Mouse (Mus musculus) hematopoietic stem cell, adult 5-6 weeks (primary cell): ENCODE measurements around the gene Ergic1. TPM values are rescaled to one million over a fixed set of nuclear protein-coding genes. Genes with fewer than 3 reads are reported as not detected.

Experiments
- ATAC-seq, 2 experiments: fragments of 125-278 bp in 1 of 2; replicated peaks in 1 of 2; 2 replicates each; pipeline ENCODE4 v1.8.0; 2016 to 2017; ENCODE audit warnings: inconsistent platforms in 2 of 2, mild to moderate bottlenecking in 2 of 2, moderate number of reproducible peaks in 2 of 2, low read depth in 1 of 2, moderate TSS enrichment in 1 of 2; ENCODE audit not compliant: low FRiP score in 2 of 2, poor library complexity in 2 of 2, severe bottlenecking in 2 of 2, insufficient read depth in 1 of 2, low TSS enrichment in 1 of 2
- total RNA-seq: library from RNA; stranded (forward); fragments of 172-1452, 232-1000 nt; gene quantifications from 2 replicates; pipeline ENCODE4 v1.2.3, GENCODE M21; 2017

Ergic1 gene
- total RNA-seq, 1 experiment from 2014 or later = 67.5 TPM

DNA sequence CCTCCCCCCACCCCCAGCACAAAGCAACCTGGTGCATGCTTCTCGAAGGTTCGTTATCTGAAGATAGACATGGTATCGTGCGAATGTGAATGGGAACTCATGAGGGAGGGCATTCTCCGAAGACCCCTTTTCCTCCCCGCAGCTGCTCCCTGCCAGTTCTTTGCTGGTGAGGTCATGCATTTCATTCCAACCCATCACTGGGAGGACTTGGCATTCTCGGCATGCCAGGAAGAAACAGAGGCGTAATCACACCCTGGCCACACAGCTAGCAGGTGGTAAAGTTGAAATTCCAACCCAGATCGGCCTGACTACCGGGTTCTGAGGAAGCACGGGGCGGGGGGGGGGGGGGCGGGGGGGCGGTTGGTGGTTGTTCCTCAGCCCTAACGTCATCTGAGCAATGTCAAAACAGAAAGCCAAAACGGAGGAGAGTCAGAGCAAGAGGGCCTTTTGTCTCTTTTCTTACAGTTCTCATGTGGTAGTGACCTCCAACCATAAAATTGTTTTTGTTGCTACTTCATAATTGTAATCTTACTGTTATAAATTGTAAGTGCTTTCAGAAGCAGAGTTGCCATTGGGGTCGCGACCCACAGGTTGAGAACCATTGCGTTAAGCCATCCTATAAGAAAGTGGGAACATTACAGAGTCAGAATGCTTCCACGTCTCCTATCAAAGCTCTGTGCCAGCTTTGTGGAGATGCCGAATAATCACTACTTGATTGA is 97.7 kb downstream of the Ergic1 start:
- no peak for ATAC-seq

DNA sequence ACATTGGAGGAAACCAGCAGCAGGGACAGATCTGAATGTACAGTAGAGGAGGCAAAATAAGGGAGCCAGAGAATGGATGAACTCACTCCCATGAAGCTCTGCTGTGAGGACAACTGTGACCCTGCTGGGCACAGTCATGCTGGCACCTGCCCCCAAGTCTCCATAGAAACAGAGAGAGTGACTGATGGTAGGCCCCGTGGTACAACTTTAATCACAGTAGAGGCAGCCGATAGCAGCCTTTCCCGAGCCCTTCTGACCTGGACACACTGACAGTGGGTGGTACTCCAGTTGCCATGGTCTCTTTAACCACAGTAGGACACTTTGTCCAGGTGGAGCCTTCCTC is 98.3 kb downstream of the Ergic1 start:
- ATAC-seq = no peak

DNA sequence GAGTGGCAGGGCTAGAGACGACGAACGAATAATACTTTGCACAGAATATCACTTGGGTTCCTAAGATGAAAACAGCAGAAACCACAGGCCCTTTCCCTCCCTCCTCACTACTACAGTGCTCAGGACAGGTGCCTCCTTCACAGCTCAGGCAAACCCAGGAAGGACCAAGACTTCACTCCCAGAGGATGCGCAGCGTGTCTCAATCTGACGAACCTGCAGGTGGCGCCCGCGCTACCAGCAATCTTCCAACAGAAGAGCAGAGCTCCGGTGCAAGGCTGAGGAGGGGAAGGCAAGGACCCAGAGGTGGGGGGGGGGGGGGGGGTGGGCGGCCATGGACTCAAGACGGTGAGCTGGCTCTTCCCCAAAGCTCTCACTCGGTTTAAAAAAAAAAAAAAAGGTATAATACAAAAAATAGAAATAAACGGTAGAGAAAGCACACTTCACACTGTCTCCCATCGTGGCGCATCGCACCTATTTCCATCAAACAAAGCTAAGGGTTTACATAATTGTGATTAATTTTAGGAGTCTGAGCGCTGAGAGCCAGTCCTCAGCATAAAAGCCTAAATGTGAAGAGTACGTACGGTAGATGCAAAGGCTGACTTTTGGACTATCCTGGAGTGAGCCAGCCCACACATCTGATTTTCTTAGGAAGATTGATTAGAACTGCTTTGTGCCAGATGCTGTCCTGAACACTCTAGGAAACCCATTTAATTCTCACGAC is 99.1 kb downstream of the Ergic1 start:
- ATAC-seq = peak in 1 of 2 experiments; percentile 40; a peak in 1 of 4 replicates

DNA sequence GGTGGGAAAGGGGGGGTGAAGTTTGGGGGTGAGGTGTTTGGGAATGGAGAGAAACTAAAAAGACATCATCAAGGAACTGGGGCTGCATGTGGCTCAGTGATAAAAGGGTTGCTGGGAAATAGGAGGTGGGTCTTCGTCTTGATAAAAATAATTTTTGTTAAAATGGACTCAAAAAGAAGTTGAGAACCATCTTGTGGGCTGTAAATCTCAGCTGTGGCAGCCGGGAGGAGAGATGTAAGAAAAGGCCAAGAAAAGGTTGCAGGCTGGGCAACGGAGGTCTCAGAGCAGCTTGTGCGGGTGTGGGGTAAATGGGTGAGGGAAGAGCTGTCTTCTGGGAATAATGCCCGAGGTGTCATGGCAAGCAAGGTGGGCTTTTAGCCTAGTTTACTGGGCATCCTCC is 100.9 kb downstream of the Ergic1 start:
- ATAC-seq = no peak

DNA sequence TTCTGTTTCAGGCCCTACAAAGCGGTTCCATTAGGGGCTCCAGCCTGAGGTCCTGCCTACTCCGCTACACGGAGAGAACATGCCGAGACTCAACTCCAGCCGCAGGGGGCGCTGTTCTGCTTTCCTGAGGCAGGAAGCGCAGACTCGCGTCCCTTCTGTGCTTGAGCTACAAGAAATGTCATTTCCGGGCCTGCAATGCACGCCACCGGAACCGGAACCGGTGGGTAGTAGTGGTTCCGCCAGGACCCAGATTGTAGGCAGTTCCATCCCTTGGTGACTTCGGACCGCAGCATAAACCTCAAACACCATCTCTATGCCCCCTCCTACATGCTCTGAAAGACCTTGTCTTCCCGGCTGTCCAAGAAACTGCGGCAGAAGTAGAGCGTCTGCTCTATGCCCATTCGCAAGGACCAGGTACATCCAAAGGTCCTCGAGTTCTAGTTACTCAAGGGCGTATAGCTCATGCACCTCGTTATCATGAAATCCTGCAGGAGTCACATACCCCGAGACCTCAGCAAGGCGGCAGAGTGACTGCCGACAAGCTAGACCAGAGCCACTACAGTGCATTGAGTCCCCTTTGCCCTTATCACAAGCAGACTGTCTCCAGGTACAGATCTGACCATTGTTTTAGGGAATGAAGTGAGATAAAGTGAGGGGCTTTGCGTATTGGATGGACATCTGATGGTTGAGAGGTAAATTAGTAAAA is 101.8 kb downstream of the Ergic1 start, which contains the start of gene Atp6v0e:
TSS of gene Atp6v0e (plus strand) at position 254 of the 706 bp plus-strand sequence.
- peak; percentile 87 to 90 for ATAC-seq

DNA sequence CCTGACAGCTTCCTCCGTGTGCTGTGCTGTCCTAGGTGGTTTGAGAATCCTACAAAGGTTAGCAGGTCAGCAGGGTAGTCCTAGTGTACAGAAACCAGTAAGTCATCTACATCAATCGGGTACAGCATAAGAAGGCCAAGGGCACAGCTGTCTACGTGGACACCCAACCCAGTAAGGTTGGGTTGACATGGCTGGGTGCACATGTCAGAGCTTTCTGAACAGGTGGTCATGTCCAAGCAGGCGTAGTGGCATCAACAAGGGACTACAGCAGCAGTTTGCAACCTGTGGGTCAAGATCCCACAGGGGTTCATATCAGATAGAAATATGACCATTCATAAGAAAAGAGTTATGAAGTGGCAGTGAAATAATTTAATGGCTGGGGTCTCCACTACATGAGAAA is 104.3 kb downstream of the Ergic1 start:
- ATAC-seq = no peak

DNA sequence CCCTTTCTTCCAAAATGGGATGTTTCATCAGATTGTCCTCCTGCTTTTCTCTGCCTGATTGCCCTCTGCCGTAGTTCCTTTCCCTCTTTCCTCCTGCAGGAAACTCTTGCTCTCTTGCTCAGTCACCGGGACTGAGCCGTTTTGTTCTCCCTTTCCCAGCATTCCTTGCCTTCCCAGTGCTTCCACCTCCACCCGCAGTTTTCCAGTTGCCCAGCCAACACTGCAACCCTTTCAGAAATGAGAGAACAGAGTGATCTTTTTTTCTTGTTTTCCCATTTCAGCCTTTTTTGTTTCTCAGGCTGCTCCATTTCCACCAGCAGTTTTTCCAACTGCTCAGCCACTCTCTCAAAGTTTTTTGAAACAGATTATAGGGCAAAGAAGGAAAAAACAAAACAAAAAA is 110.0 kb downstream of the Ergic1 start:
- ATAC-seq = no peak

DNA sequence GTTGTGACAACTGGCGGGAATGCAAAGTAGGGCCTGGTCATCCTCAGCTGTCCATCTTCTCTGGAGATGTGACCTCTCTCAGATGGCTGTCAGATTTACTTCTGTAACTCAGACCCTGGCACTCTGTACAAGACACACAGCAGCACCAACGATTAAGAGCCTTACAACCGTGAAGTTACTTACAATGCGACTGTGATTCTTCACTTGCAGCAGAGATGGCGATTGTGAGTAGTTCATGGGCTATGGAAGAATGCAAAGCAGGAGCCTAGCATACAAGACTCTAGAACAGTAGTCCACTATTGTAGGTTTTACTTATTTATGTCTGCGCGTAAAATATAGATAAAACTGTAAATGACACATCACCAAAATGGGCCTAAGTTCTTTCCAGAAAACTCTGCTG is 114.6 kb downstream of the Ergic1 start:
- ATAC-seq = peak in 1 of 2 experiments; percentile 7; a peak in 1 of 4 replicates

DNA sequence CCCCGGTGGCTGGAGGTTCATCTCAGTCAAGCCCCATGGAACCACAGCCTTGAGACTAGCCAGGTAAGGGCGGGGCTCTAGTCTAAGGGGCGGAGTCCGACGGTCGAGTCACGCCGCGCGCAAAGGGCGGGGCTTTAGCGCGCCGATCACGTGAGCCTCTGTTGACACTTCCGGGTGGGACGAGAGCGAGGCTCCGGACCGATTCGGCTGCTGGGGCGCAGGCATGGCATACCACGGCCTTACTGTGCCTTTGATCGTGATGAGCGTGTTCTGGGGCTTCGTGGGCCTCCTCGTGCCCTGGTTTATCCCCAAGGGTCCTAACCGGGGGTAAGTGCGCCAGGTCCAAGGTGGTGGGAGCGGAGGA is 114.9 kb downstream of the Ergic1 start:
- peak; percentile 92 to 93 for ATAC-seq

DNA sequence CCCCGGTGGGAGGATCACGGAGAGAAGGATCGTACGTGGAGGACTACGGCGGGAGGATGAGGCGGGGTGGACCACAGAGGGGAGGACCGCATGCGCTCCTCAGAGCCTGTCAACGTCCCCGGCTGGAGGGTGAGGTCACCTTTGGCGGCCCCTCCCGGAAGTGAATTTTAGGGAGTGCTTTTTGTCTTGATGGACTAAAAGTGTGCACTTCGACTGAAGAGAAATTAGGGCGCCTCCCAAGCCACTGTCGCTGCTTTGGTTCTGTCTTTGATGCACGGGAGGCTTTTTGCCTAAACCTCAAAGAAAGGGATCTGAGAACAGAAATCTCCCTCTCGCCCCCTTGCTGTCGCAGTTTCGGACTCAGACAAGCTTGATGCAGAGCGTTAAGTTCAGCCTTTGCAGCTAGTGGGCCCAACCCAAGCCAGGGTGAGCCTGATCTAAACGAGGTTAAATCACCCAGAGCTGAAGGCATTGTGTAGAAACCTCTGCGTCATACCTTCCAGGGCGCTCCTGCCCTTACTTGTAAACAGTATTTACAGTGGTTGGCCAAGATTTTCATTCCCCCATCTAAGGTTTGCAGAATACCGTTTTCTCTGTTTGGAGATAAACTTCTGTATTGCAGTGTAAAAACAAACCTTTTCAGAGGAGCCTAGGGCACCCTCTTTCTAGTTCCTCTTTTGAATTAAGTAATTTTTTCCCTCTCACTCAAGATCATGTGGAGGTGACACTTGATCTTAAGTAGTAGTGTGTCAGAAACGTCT is 115.5 kb downstream of the Ergic1 start:
- peak; percentile 48 to 79; a peak in 2 of 4 replicates for ATAC-seq

DNA sequence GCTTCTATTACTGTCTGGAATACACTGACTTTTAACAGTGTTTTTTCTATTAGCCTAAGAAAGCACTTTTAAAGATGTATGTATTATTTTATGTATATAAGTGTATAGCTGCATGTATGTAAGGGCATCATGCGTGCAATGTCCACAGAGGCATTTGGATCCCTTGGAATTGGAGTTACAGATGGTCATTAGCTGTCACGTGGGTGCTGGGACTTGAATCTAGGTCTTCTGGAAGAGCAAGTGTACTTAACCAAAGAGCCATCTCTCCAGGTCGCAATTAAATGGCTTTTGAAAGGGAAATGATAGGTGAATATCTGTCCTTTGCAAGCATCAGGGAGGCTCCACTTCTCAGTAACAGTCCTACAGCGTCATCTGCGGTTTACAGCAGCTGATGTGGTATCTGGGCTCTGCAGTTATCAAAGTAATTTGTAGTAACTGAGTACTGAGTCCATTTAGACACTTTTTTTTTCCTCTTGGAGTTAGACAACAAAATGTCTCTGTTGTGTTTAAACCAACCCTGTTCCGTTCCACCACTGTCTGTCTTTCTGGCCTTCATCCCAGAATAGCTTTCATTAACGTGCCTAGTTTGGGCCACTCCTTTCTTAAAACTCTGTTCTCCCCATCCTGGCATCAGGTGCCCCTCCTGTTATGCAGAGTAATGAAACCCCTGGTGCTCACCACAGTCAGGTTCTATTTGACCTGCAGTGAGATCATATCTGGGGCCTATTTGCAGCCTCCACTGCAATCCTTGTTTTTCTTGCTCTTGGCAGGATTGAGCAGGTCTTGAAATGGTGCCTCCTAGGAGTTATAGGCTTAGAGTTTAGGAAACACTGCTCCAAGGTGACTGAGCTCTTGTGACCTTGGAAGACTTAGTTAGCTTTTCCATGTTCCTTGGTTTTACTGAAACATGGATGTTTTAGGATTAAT is 116.7 kb downstream of the Ergic1 start:
- ATAC-seq = no peak

DNA sequence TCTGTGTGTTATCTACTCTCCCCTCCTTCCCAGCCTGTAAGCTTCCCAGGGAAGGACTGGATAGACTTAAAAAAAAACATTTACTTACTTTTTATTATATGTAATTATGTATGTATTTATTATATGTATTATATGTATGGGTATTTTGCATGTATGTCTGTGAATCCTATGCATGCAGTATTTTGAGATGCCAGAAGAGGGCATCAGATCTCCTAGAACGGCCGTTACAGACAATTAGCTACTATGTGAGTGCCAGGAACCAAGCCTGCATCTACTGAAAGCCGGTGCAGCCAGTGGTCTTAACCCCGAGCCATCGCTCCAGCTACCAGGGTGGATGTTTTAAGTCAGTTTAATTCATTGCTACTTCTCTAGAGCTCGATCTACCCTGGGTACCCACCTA is 120.0 kb downstream of the Ergic1 start:
- no peak for ATAC-seq

DNA sequence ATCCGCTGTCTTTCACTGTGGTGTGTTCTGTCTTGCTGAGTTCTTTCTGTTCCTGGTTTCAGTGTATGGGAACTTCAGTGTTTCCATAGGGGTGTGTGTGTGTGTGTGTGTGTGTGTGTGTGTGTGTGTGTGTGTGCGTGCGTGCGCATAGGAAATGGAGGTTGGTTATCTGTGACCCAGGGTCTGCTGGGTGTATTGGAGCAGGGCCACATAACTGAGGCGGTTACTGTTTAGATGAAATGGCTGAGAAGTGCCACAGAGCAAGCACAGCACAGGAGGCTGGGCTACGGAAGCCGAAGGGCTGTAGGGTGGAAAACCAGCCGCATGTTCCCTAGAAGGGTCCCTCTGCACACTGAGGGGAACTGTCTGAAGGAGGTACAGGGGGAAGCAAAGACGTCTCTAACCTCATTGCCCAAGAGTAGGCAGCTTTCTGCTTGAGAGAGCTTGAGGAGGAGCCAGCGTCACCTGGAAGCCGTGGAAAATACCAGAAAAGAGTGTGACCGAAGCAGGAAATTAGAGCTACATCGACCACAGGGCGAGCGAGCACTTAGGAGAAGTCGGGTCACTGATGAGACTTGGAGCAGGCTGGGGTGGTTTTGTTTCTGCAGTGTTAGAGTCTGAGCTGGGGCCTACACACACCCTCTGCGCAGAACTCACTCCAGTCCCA is 125.2 kb downstream of the Ergic1 start:
- peak; percentile 25 to 37; a peak in 1 of 4 replicates for ATAC-seq

DNA sequence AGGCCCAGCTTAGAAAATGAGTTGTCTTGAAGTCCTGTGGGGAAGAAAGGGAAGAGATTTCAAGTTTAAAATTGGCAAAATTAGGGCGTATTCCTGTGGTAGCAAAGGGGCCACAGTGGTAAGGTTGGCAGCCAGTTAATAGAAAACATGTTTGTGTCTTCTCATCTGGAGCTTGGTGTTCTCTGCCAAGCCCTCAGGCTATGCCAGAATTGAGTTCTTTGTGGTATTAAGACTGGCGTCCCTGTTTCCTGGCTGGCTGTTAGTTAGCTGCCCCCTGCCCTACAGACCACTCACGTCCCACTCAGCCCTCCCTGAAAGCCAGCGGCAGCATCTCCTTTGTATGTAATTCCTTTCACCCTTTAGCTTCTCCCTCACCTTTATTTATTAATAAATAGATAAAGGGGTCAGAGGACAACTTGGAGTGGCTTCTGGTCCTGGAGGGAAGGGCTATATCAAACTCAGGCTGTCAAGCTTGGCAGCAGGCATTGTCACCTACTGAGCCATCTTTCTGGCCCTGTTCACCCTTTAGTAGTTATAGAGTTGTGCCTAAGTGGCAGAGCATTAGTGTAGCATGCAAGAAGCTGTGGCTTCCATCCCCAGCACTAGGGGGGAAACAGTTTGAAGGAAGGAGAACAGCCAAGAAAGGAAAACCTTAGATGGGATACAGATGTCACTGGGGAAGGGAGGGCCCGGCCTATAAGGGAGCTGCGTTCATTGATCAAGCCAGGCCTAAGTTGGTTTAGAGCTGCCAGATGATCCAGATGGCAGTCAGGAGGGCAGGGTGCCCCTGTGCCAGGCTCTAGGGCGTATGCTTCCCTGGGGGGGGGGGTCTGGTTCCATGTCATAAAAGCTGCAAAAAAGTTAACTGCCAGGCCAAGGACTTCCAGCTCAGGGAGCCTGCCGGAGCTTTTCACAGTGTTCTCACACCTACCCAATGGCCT is 127.8 kb downstream of the Ergic1 start:
- ATAC-seq = no peak

DNA sequence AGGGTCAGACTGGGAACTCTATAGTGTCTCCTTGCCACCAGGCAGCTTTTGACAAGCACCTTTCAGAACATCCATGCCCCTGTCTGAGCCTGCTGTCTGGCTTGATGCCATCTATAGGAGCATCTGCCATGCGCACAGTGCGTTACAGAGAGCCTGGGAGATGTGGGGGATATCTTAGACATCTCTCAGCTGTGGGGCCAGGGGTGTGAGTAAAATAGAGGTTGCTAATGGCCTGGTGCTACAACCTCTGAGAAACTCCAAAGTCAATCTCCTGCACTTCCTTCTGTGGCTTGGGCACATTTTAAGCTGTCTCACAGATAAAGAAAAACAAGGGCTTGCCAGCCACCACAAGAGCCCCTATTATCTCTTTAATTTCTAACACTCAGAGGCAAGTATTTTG is 128.5 kb downstream of the Ergic1 start:
- no peak for ATAC-seq
